Mouse (Mus musculus): Measurements from ENCODE around the gene Ypel4. TPM values are rescaled to one million over a fixed set of nuclear protein-coding genes. Genes with fewer than 3 reads are reported as not detected.
A peak's percentile ranks its signal among the peaks of the same experiment; 100 is the strongest.
"Not testable (repeated sequence)": the region's sequence is repeated elsewhere in the genome, so short reads cannot be mapped to it uniquely, and the experiment has no call there.

Gene Ypel4
- total RNA-seq, 1 experiment from 2014 or later = not detected

- no peak for ATAC-seq (replicated peaks; ENCODE audit: insufficient number of reproducible peaks, low FRiP score, low TSS enrichment, poor library complexity, severe bottlenecking)
These were observed 8.1 kb upstream of the Ypel4 start for GRCm38 (mm10) chr2:84725770-84726169.

DNA sequence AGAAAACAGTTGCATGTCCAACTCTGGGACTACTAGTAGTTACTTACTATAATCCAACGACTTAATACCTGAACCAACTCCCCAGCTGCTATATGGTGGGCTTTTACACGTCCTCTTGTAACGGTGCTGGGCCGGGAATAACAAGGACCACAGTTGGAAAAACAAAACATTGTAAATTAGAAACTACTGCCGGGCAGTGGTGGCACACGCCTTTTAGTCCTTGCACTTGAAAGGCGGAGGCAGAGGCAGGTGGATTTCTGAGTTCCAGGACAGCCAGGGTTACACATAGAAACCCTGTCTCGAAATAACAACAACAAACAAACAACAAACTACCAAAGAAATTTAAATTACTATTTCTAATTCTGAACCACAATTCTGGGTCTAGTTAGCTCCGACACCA lies 7.1 kb upstream of the Ypel4 start:
- no peak for ATAC-seq (replicated peaks; ENCODE audit: insufficient number of reproducible peaks, low FRiP score, low TSS enrichment, poor library complexity, severe bottlenecking)

- ATAC-seq (replicated peaks; ENCODE audit: insufficient number of reproducible peaks, low FRiP score, low TSS enrichment, poor library complexity, severe bottlenecking) = peak; percentile 98
These were observed 6.5 kb upstream of the Ypel4 start, which contains the start of gene Clp1 for GRCm38 (mm10) chr2:84727172-84727858. Gene Clp1, minus strand, starts transcription at chr2:84727350.

GRCm38 (mm10) chr2:84728191-84728590 lies 5.7 kb upstream of the Ypel4 start:
- not testable (repeated sequence) for ATAC-seq (replicated peaks; ENCODE audit: insufficient number of reproducible peaks, low FRiP score, low TSS enrichment, poor library complexity, severe bottlenecking)

GRCm38 (mm10) chr2:84731206-84731605 lies 2.7 kb upstream of the Ypel4 start:
- ATAC-seq (replicated peaks; ENCODE audit: insufficient number of reproducible peaks, low FRiP score, low TSS enrichment, poor library complexity, severe bottlenecking) = no peak

GRCm38 (mm10) chr2:84732394-84732793 lies 1.5 kb upstream of the Ypel4 start:
- ATAC-seq (replicated peaks; ENCODE audit: insufficient number of reproducible peaks, low FRiP score, low TSS enrichment, poor library complexity, severe bottlenecking) = no peak

DNA sequence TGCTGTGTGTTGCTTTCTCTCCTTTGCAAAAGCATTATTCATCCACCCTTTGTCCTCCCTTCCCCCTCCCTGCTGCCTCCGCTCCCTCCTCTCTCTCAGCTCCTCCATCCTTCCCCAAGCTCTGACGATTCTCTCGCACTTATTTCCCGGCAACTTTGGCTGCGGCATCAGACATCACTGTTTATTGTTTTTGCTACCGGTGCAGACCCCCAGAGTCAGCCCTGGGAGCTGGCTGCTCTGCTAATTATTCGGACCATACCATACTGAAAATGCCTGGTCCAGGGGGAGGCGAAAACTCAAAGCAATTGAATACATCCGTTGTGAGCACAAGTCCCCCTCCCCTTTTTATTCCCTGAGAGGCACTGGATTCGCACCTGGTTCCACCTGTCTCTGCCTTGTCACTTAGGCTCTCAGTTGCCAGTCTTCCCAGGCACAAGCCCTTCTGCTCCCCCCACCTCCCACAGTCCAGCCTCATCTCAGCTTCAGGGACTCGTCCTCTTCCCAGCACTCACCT lies 550 bp downstream of the Ypel4 start:
- no peak for ATAC-seq (replicated peaks; ENCODE audit: insufficient number of reproducible peaks, low FRiP score, low TSS enrichment, poor library complexity, severe bottlenecking)

DNA sequence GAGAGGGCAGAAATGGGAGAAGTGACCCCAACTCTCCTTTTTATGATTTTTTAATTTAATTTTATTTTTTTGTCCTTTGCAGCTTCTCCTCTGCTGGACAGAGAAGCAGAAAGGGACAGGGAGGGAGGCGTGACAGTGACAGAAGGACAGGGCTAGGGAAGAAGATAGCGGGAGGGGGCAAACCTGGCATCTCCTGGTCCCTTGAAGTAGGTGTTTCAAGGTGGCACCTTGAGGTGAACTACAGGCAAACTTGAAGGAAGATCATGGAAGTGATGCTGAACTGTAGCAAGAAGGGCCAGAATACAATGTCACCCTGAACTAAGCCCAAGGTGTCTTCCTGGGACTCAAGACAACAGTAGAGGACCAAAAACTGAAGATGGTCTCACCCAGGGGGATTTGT lies 1.1 kb downstream of the Ypel4 start:
- ATAC-seq (replicated peaks; ENCODE audit: insufficient number of reproducible peaks, low FRiP score, low TSS enrichment, poor library complexity, severe bottlenecking) = no peak

- no peak for ATAC-seq (replicated peaks; ENCODE audit: insufficient number of reproducible peaks, low FRiP score, low TSS enrichment, poor library complexity, severe bottlenecking)
These were observed 1.6 kb downstream of the Ypel4 start for GRCm38 (mm10) chr2:84735346-84735920.

GRCm38 (mm10) chr2:84736312-84737161 lies 2.7 kb downstream of the Ypel4 start:
- no peak for ATAC-seq (replicated peaks; ENCODE audit: insufficient number of reproducible peaks, low FRiP score, low TSS enrichment, poor library complexity, severe bottlenecking)

- no peak for ATAC-seq (replicated peaks; ENCODE audit: insufficient number of reproducible peaks, low FRiP score, low TSS enrichment, poor library complexity, severe bottlenecking)
These were observed 3.6 kb downstream of the Ypel4 start for GRCm38 (mm10) chr2:84737451-84737925.

- ATAC-seq (replicated peaks; ENCODE audit: insufficient number of reproducible peaks, low FRiP score, low TSS enrichment, poor library complexity, severe bottlenecking) = no peak
These were observed 4.5 kb downstream of the Ypel4 start for GRCm38 (mm10) chr2:84738271-84738911.

DNA sequence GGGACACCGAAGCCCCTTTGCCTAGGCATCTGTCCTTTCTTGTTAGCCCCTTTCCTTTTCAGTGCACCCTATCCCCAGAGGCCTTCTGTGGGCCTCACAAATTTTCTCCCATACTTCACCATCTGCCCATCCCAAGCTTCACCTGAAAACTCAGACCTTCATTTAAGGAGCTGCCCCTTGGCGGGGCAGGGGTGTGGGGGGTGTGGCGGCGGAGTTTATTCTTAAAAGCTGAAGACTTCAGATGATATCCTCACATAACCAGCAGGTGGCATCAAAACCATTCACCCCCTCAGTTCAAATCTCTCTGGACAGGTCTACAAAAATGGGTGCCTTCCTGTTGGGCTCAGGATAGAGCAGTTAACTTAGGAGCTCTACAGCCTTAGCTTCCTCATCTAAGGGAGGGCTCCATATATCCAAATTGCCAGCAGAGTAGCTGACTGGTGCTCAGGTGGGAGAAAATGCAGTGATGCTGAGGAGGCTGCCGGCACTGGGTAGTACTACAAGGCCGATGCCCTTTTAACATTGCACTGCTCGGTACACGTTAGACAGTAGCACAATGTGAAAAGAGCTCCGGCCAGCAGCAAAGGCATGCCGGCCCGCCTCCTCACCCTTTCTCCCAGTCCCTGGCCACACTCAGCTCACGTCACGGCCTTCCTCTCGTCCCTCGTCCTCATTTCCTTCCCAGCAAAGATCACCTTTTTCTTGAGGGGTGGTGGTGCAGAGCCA lies 6.9 kb downstream of the Ypel4 start:
- ATAC-seq (replicated peaks; ENCODE audit: insufficient number of reproducible peaks, low FRiP score, low TSS enrichment, poor library complexity, severe bottlenecking) = no peak

DNA sequence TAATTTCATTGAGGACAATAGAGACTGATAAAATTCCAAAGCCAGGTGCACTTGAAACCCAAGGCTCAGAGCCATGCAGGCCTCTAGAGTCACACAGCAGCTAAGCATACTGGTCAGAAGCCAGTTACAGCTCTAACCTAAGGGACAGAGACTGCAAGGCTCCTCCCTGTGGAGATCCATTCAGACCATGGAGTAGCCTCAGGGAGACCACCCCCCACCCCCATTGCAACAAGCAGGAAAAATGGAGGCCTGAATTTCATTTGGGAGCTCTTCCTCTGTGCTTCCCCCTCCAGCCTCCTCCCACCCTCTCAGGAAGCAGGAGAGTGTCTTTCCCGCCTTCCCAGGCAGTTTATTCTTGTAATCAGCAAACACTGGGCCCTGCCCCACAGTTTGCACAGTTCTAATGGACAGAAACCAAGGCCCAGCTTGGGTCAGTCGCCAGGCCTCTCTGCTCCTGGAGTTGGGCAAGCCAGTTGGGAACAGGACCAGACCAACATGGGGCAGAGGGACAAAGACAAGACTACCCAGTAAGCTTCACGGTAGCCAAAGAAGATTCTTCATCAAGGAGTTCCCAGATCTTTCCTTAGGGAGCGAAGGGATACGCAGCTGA lies 8.1 kb downstream of the Ypel4 start:
- ATAC-seq (replicated peaks; ENCODE audit: insufficient number of reproducible peaks, low FRiP score, low TSS enrichment, poor library complexity, severe bottlenecking) = no peak

- 0 out of 2 replicates have a peak, but pooled peaks have one; percentile 16 for ATAC-seq (replicated peaks; ENCODE audit: insufficient number of reproducible peaks, low FRiP score, low TSS enrichment, poor library complexity, severe bottlenecking)
These were observed 8.8 kb downstream of the Ypel4 start for GRCm38 (mm10) chr2:84742451-84743283.

DNA sequence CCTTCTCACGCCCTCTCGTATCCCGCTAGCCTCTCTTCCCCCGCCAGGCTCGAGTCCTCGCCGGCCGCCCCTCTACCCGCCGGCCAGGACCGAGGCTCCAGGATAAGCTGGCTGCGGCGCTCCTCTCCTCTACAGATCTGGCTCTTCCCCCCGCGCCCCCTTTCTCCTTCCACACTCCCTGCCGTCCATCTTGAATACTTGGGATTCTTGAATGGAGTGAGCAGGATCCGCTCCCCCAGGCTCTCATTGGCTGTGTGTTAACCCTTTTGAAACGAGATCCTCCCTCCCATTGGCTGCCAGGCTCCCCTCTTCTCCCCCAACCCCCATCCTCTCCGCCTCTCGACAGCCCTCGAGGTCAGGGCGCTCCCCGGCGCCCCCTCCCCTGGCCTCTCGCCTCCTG lies 9.7 kb downstream of the Ypel4 start, which contains the start of gene Gm19426:
Gm19426 (minus strand) TSS at position 95 of the 400 bp plus-strand sequence.
- no peak for ATAC-seq (replicated peaks; ENCODE audit: insufficient number of reproducible peaks, low FRiP score, low TSS enrichment, poor library complexity, severe bottlenecking)

DNA sequence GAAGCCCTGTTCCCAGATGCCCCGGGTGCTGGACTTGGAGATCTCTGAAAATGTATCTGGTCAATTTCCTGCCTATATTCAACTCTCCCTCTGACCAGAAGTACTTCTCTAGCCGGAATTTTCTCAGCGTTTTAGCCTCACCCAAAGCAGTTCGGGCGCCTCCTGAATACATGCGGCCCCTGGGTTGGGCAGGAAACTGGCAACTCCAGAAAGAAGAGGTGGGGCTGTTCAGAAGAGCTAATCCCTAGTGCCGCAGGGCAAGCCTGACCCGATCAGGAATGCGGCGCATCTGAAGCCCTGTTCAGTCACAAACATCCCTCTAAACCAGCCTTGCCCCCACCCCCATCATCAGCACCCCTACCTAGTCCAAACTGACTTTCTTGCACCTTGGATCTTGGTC lies 10.3 kb downstream of the Ypel4 start:
- no peak for ATAC-seq (replicated peaks; ENCODE audit: insufficient number of reproducible peaks, low FRiP score, low TSS enrichment, poor library complexity, severe bottlenecking)

All from monocyte, adult 5-6 weeks (primary cell).